Mouse (Mus musculus) thymus, adult 2 months (tissue): ENCODE measurements at regions not wholly inside any gene's neighbourhood (a gene's known extent, or its start where the extent isn't known, plus 50 kb on each side); places are given as distances from the start of the nearest gene placed in this dataset.

Source experiments
- CTCF ChIP-seq: fragments of 200-500 bp; IDR thresholded peaks from 2 replicates; pipeline ENCODE4 v1.5.1; 2012; ENCODE audit warnings: mild to moderate bottlenecking, control low read depth, low read length, moderate library complexity, borderline replicate concordance; ENCODE audit not compliant: control insufficient read depth, poor library complexity, insufficient read depth; ENCODE audit errors: extremely low read depth
- POLR2A ChIP-seq: fragments of 200-500 bp; IDR thresholded peaks from 2 replicates; pipeline ENCODE4 v1.6.1; 2012; ENCODE audit warnings: mild to moderate bottlenecking, low read length, control low read depth, moderate library complexity; ENCODE audit not compliant: control insufficient read depth, poor library complexity, insufficient read depth; ENCODE audit errors: extremely low read depth

DNA sequence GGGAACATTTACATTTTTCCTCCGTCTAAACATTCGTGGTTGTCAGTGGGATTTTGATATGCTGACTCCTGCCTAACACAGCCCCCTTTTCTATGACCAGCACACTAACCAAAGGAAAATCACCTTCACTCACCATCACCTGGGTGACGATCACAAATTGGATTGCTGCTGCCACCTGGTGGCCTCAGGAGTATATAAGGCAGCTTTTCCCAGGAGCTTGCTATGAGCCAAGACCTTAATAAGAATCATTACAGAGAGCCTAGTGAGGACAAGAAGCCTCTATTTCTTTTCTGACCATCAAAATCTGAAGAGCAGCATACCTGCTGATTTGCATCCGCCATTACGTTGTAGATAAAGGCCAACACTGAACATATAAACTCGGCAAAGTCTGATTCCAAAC lies 137.3 kb upstream of the Nabp1 start:
- TF ChIP-seq CTCF (no peak), POLR2A (no peak)
